Mouse (Mus musculus): ENCODE results near the gene Pald1.

GRCm38 (mm10) chr10:61423289-61423688, 40.0 kb upstream of the Pald1 start:
- TF ChIP-seq CTCF (IDR thresholded peaks at IDR 0.05; ENCODE audit: borderline replicate concordance, insufficient read depth, low read length) (no peak), POLR2A (IDR thresholded peaks at IDR 0.05; ENCODE audit: low read depth, low read length) (no peak)
